Mouse (Mus musculus) MEL (cell line): ENCODE results near the gene Kat6b.

Source experiments
- CTCF ChIP-seq, 3 experiments: IDR thresholded peaks in 2 of 3; conservative IDR thresholded peaks in 1 of 3; 2 replicates each; pipeline ENCODE4 v1.5.1; 2011 to 2012; ENCODE audit warnings: low read length in 3 of 3, low read depth in 2 of 3, mild to moderate bottlenecking in 2 of 3, improper control_type of control experiment in 1 of 3, inconsistent platforms in 1 of 3, mixed read lengths in 1 of 3, moderate library complexity in 1 of 3; ENCODE audit not compliant: control insufficient read depth in 1 of 3, insufficient read depth in 1 of 3, poor library complexity in 1 of 3, severe bottlenecking in 1 of 3
- SIN3A ChIP-seq: IDR thresholded peaks from 2 replicates; pipeline ENCODE4 v1.6.1; 2012; ENCODE audit warnings: low read length, improper control_type of control experiment, inconsistent platforms

- TF ChIP-seq SIN3A = peak; percentile 67
- peak in 2 of 3 experiments; percentile 19; a peak in 2 of 6 replicates for TF ChIP-seq CTCF (IDR thresholded peaks at IDR 0.05 in 2 of 3, conservative IDR thresholded peaks at IDR 0.05 in 1 of 3; ENCODE audit: control insufficient read depth in 1 of 3, insufficient read depth in 1 of 3, low read depth in 2 of 3, low read length in 3 of 3, poor library complexity in 1 of 3, severe bottlenecking in 1 of 3)
These were observed 19.2 kb downstream of the Kat6b start for GRCm38 (mm10) chr14:21500154-21501047.
